Mouse (Mus musculus) liver, adult 2 months (tissue): Measurements from ENCODE around the gene Atp8a2. TPM values are rescaled to one million over a fixed set of nuclear protein-coding genes. Genes with fewer than 3 reads are reported as not detected.

Source experiments
- DNase-seq: peaks from one replicate; pipeline ENCODE4 v3.0.0-alpha.2; 2011; ENCODE audit warnings: low read depth, low spot score; ENCODE audit errors: extremely low read depth
- H3K27ac ChIP-seq: fragments of 200-500 bp; replicated peaks from 2 replicates; pipeline ENCODE4 v1.5.1; 2012; ENCODE audit warnings: low read depth, mild to moderate bottlenecking, control low read depth, inconsistent platforms, low read length; ENCODE audit not compliant: insufficient read depth
- H3K27me3 ChIP-seq: fragments of 200-500 bp; 2 replicates; pipeline ENCODE4 v1.6.1; 2012; ENCODE audit warnings: mild to moderate bottlenecking, moderate library complexity, low read length, inconsistent platforms; ENCODE audit not compliant: control insufficient read depth, insufficient read depth
- H3K36me3 ChIP-seq: fragments of 200-500 bp; 2 replicates; pipeline ENCODE4 v1.6.1; 2012; ENCODE audit warnings: low read length, inconsistent platforms; ENCODE audit not compliant: control insufficient read depth, insufficient read depth
- H3K4me1 ChIP-seq: fragments of 200-500 bp; 2 replicates; pipeline ENCODE4 v1.6.1; 2011; ENCODE audit warnings: low read length; ENCODE audit not compliant: control insufficient read depth, insufficient read depth
- H3K4me3 ChIP-seq: fragments of 200-500 bp; 2 replicates; pipeline ENCODE4 v1.5.1; 2011; ENCODE audit warnings: low read depth, mild to moderate bottlenecking, control low read depth, low read length, moderate library complexity; ENCODE audit not compliant: insufficient read depth
- H3K79me2 ChIP-seq: fragments of 200-500 bp; 2 replicates; pipeline ENCODE4 v1.6.1; 2012; ENCODE audit warnings: inconsistent platforms, mild to moderate bottlenecking, low read length, moderate library complexity; ENCODE audit not compliant: control insufficient read depth, insufficient read depth
- H3K9ac ChIP-seq: fragments of 200-500 bp; 2 replicates; pipeline ENCODE4 v1.6.1; 2012; ENCODE audit warnings: low read depth, mild to moderate bottlenecking, control low read depth, inconsistent platforms, low read length
- CTCF ChIP-seq: fragments of 200-500 bp; IDR thresholded peaks from 2 replicates; pipeline ENCODE4 v1.5.1; 2011; ENCODE audit warnings: low read depth, low read length, control low read depth
- POLR2A ChIP-seq: fragments of 200-500 bp; IDR thresholded peaks from 2 replicates; pipeline ENCODE4 v1.6.1; 2011; ENCODE audit warnings: low read length, control low read depth; ENCODE audit not compliant: insufficient read depth; ENCODE audit errors: extremely low read depth
- WGBS: fragments of 180-500 bp; shearing (Covaris S2); methylation state at CpG from one replicate; pipeline ENCODE4 v1.1.7; 2018; 5-methylcytosine and 5-hydroxymethylcytosine counted together
- polyA plus RNA-seq: library from polyadenylated mRNA; depleted of rRNA; stranded (reverse); fragments of >200 nt; gene quantifications from 2 replicates; pipeline ENCODE4 v1.2.3, GENCODE M21; 2012
- total RNA-seq: library from RNA; depleted of rRNA; stranded (reverse); fragments of >200 nt; gene quantifications from 2 replicates; pipeline ENCODE4 v1.2.3, GENCODE M21; 2014

Gene Atp8a2
- total and polyA plus RNA-seq, 2 experiments, result 0.02 to 0.18 TPM

GRCm38 (mm10) chr14:60148893-60149292, 48.1 kb downstream of the Atp8a2 start:
- DNase-seq, result no peak
- Histone ChIP-seq H3K36me3 (no peaks in the 10 kb centered on the region), H3K9ac (no peak overlapping the region), H3K79me2 (no peaks in the 10 kb centered on the region), H3K4me3 (no peak overlapping the region), H3K27ac (no peak overlapping the region), H3K4me1 (no peaks in the 10 kb centered on the region), H3K27me3 (no peaks in the 10 kb centered on the region)
- 72% methylated on average over 3 of the region's 3 CpGs for WGBS
- no peak for TF ChIP-seq POLR2A
- no peak for TF ChIP-seq CTCF

GRCm38 (mm10) chr14:60143234-60143633, 53.7 kb downstream of the Atp8a2 start:
- TF ChIP-seq CTCF (no peak), POLR2A (no peak)
- WGBS, result 91% methylated on average over 10 of the region's 10 CpGs
- H3K79me2 ChIP-seq, result no peaks in the 10 kb centered on the region
- H3K27me3 ChIP-seq, result no peaks in the 10 kb centered on the region
- no peaks in the 10 kb centered on the region for H3K36me3 ChIP-seq
- DNase-seq, result no peak
- no peak overlapping the region for H3K4me3 ChIP-seq
- H3K4me1 ChIP-seq, result no peaks in the 10 kb centered on the region
- H3K9ac ChIP-seq, result no peak overlapping the region
- H3K27ac ChIP-seq, result no peak overlapping the region

- Histone ChIP-seq H3K4me1 (no peaks in the 10 kb centered on the region), H3K27me3 (no peaks in the 10 kb centered on the region), H3K27ac (no peak overlapping the region), H3K36me3 (no peaks in the 10 kb centered on the region), H3K9ac (no peak overlapping the region), H3K4me3 (no peak overlapping the region), H3K79me2 (no peaks in the 10 kb centered on the region)
- no peak for DNase-seq
- TF ChIP-seq POLR2A (no peak), CTCF (no peak)
- WGBS, result 96% methylated on average over 4 of the region's 4 CpGs
Observed at GRCm38 (mm10) chr14:60138339-60138738, 58.6 kb downstream of the Atp8a2 start.

GRCm38 (mm10) chr14:60137812-60138211, 59.2 kb downstream of the Atp8a2 start:
- Histone ChIP-seq H3K27ac (no peak overlapping the region), H3K79me2 (no peaks in the 10 kb centered on the region), H3K9ac (no peak overlapping the region), H3K4me3 (no peak overlapping the region), H3K27me3 (no peaks in the 10 kb centered on the region), H3K36me3 (no peaks in the 10 kb centered on the region), H3K4me1 (no peaks in the 10 kb centered on the region)
- TF ChIP-seq POLR2A (no peak), CTCF (no peak)
- 67% methylated on average over 6 of the region's 6 CpGs for WGBS
- no peak for DNase-seq

GRCm38 (mm10) chr14:60135801-60136200, 61.2 kb downstream of the Atp8a2 start:
- no peak overlapping the region for H3K9ac ChIP-seq
- H3K79me2 ChIP-seq, result no peaks in the 10 kb centered on the region
- no peak overlapping the region for H3K27ac ChIP-seq
- 88% methylated on average over 4 of the region's 4 CpGs for WGBS
- TF ChIP-seq POLR2A (no peak), CTCF (no peak)
- H3K27me3 ChIP-seq, result no peaks in the 10 kb centered on the region
- H3K36me3 ChIP-seq, result no peaks in the 10 kb centered on the region
- H3K4me3 ChIP-seq, result no peak overlapping the region
- no peaks in the 10 kb centered on the region for H3K4me1 ChIP-seq
- no peak for DNase-seq

DNA sequence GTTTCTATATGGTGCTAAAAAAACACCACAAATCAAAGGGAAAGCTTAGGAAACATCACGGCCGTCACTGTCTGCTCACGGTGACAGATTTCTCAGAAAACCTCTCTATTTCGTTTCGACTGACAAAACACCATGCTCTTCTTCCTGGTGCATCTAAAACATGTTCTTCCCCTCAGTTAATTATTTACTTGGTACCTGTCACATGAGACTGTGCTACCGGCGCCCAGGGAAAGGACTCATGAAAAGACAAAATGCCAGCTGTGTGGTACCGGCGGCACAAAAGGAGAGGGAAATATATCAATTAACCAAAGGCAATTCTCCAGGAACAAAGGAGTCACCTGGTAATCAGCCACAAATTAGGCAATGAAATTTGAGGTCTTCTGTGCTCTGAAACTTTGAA, 62.3 kb downstream of the Atp8a2 start:
- no peaks in the 10 kb centered on the region for H3K4me1 ChIP-seq
- no peak overlapping the region for H3K27ac ChIP-seq
- no peaks in the 10 kb centered on the region for H3K79me2 ChIP-seq
- no peaks in the 10 kb centered on the region for H3K36me3 ChIP-seq
- H3K27me3 ChIP-seq, result no peaks in the 10 kb centered on the region
- TF ChIP-seq CTCF (no peak), POLR2A (no peak)
- WGBS, result 21% methylated on average over 9 of the region's 9 CpGs
- H3K4me3 ChIP-seq, result no peak overlapping the region
- no peak overlapping the region for H3K9ac ChIP-seq
- peak; percentile 5 for DNase-seq
